ENCODE assay signal across 26 mouse cellular contexts in the genomic region with DNA sequence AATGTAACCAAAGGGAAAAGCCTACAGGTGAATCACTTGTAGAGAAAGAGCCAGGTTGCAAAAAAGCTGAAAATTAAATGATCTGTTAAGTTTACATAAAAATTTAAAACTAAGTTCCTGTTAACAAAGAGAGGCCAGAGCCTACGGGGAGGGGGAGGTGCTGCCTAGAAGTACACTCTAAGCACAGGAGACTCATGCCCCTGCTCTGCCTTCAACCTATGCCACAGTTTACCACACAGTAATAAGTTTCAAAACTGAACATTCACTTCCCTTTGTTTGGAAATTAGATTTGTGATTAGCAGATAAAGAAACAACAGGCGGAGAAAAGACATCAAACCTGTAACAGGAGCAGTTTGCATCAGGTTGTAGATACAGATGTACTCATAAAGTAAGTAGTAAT. TPM values are rescaled to one million over a fixed set of nuclear protein-coding genes. Genes with fewer than 3 reads are reported as not detected.
A peak's percentile ranks its signal among the peaks of the same experiment; 100 is the strongest.
DNase-seq lines count a peak whose midpoint lies in the region; ATAC-seq and TF ChIP-seq lines count a peak whose summit lies in the region.
"Had no signal": no experiment of that assay in that cellular context is flagged by ENCODE, and none has a peak within 500 bp of the region (broad histone marks: within the 10 kb centered on the region; RNA-seq: fewer than 3 reads in every experiment).

No protein-coding gene starts in this region.

- H3K4me3 ChIP-seq in G1E (ENCODE audit: low read depth, low read length), result no peak overlapping the region
- H3K4me3 ChIP-seq: embryonic facial prominence, embryonic 10.5 days; embryonic facial prominence, embryonic 13.5 days; forebrain, embryonic 15.5 days; heart, adult 2 months; heart, embryonic 10.5 days; heart, embryonic 13.5 days; hindbrain, embryonic 10.5 days; hindbrain, embryonic 13.5 days had no signal

- peak; percentile 56; the same call in 1 of the 2 replicates for ATAC-seq in G1E (ENCODE audit: extremely low read depth, insufficient number of reproducible peaks, low FRiP score, poor library complexity, severe bottlenecking)
- ATAC-seq: forebrain, embryonic 15.5 days; hindbrain, embryonic 16.5 days; inflammation-experienced regulatory T-cells, adult 6 months; intestine, embryonic 16.5 days; Patski had no signal

- no peak for TF ChIP-seq CTCF in G1E (IDR thresholded peaks at IDR 0.05; ENCODE audit: low read depth, low read length)

- H3K9me3 ChIP-seq in G1E (replicated peaks), result no peaks in the 10 kb centered on the region
- H3K9me3 ChIP-seq: embryonic facial prominence, embryonic 10.5 days; embryonic facial prominence, embryonic 13.5 days; forebrain, embryonic 15.5 days; heart, embryonic 10.5 days; heart, embryonic 13.5 days; hindbrain, embryonic 10.5 days; hindbrain, embryonic 13.5 days had no signal

- H3K36me3 ChIP-seq in G1E (replicated peaks), result peaks cover 26% of the 10 kb centered on the region
- H3K36me3 ChIP-seq: embryonic facial prominence, embryonic 10.5 days; forebrain, embryonic 15.5 days had no signal

- peaks cover 13% of the 10 kb centered on the region for H3K4me1 ChIP-seq in G1E (ENCODE audit: insufficient read depth, low read depth, low read length)
- H3K4me1 ChIP-seq: forebrain, embryonic 15.5 days; heart, embryonic 10.5 days; heart, embryonic 13.5 days; hindbrain, embryonic 10.5 days; hindbrain, embryonic 13.5 days had no signal

- no peaks in the 10 kb centered on the region for H3K27me3 ChIP-seq in G1E (ENCODE audit: insufficient read depth, low read length)
- H3K27me3 ChIP-seq: embryonic facial prominence, embryonic 13.5 days; forebrain, embryonic 15.5 days; heart, embryonic 13.5 days; hindbrain, embryonic 13.5 days; Patski had no signal

- DNase-seq in G1E (ENCODE audit: low spot score), result no peak
- DNase-seq in fat pad, adult 2 months (ENCODE audit: extremely low read depth, low read depth, low spot score), result peak; percentile 25
- peak; percentile 27 for DNase-seq in induced T-regulatory cell, adult 2 months (ENCODE audit: low read depth)
- no peak for DNase-seq in layer of hippocampus, adult 9-11 months
- DNase-seq in thymus, postnatal 25 days, result no peak
- DNase-seq in adrenal gland, adult (ENCODE audit: inconsistent age in 2 of 2, low spot score in 1 of 2), result no peak
- DNase-seq: adrenal gland, adult 2 months; adrenal gland, postnatal 14 days; cerebellum, adult 11 months; cerebellum, adult 2 months; cerebellum, adult 9-11 months; cerebellum, postnatal 25 days; embryo, embryonic 11 days; gastrocnemius, postnatal 25 days; heart, adult 2 months had no signal

RNA-seq across cellular contexts. Expression of a gene that starts 23.8 kb away (rescaled TPM):
- total RNA-seq in G1E (2014; fragmentation: Nextera tagmentation), result 49.7 and 57.1 TPM in 2 replicates
- total RNA-seq in G1E (2017), result 40.4 and 41.1 TPM in 2 replicates
- 11.2 and 12.6 TPM in 2 replicates for polyA plus RNA-seq in G1E (2012)

RNA-seq across cellular contexts. Expression of a gene that starts 56.6 kb away (rescaled TPM):
- total RNA-seq in G1E (2014; fragmentation: Nextera tagmentation) (64.0 and 73.3 TPM in 2 replicates), G1E (2017) (29.0 and 30.6 TPM in 2 replicates)
- 1.9 and 2.0 TPM in 2 replicates for polyA plus RNA-seq in G1E (2012)

RNA-seq across cellular contexts. Expression of a gene that starts 57.0 kb away (rescaled TPM):
- total RNA-seq in G1E (2014; fragmentation: Nextera tagmentation), result 150 and 152 TPM in 2 replicates
- 70.0 and 76.4 TPM in 2 replicates for total RNA-seq in G1E (2017)
- 34.8 and 37.2 TPM in 2 replicates for polyA plus RNA-seq in G1E (2012)

Comparison
In these comparisons a context has a peak if more than half of its experiments do, and no peak if none do; other contexts are left out.
1. DNase-seq: peak in fat pad, adult 2 months (single experiment) and induced T-regulatory cell, adult 2 months (single experiment); none in G1E (single experiment), layer of hippocampus, adult 9-11 months (single experiment), thymus, postnatal 25 days (single experiment) and adrenal gland, adult (0 of 2).